Mouse (Mus musculus) heart, embryonic 11.5 days (tissue): ENCODE data around the gene Olfr325. TPM values are rescaled to one million over a fixed set of nuclear protein-coding genes. Genes with fewer than 3 reads are reported as not detected.

ENCODE experiments used
- ATAC-seq: fragments of 200-750 bp; cut with Nextera tagmentation; replicated peaks from 2 replicates; pipeline ENCODE4 v1.8.0; 2017; ENCODE audit warnings: moderate library complexity; ENCODE audit not compliant: insufficient number of reproducible peaks, low FRiP score, low TSS enrichment
- H3K27ac ChIP-seq: fragments of 300-500 bp; sonication (generic); 2 replicates; pipeline ENCODE4 v1.5.1; 2014; ENCODE audit warnings: mild to moderate bottlenecking, low read depth, low read length
- H3K27me3 ChIP-seq: fragments of 300-500 bp; sonication (generic); 2 replicates; pipeline ENCODE4 v1.6.1; 2014; ENCODE audit warnings: mild to moderate bottlenecking, low read length, mixed read lengths; ENCODE audit not compliant: control insufficient read depth, insufficient read depth
- H3K36me3 ChIP-seq: fragments of 300-500 bp; sonication (generic); 2 replicates; pipeline ENCODE4 v1.6.1; 2014; ENCODE audit warnings: mild to moderate bottlenecking, low read length, moderate library complexity, mixed read lengths; ENCODE audit not compliant: control insufficient read depth, insufficient read depth
- H3K4me1 ChIP-seq: fragments of 300-500 bp; sonication (generic); 2 replicates; pipeline ENCODE4 v1.6.1; 2014; ENCODE audit warnings: low read length; ENCODE audit not compliant: control insufficient read depth, insufficient read depth
- H3K4me2 ChIP-seq: fragments of 300-500 bp; sonication (generic); 2 replicates; pipeline ENCODE4 v1.6.1; 2014; ENCODE audit warnings: mild to moderate bottlenecking, moderate library complexity
- H3K4me3 ChIP-seq: fragments of 300-500 bp; sonication (generic); 2 replicates; pipeline ENCODE4 v1.5.1; 2014; ENCODE audit warnings: low read depth, low read length
- H3K9ac ChIP-seq: fragments of 300-500 bp; sonication (generic); 2 replicates; pipeline ENCODE4 v1.6.1; 2014; ENCODE audit warnings: mild to moderate bottlenecking, low read depth, low read length, moderate library complexity
- H3K9me3 ChIP-seq: fragments of 300-500 bp; sonication (generic); replicated peaks from 2 replicates; pipeline ENCODE4 v1.6.1; 2016; ENCODE audit warnings: low read length; ENCODE audit not compliant: control insufficient read depth
- WGBS: fragments of 180-500 bp; shearing (Covaris S2); extraction: QIAGEN DNeasy Blood & Tissue Kit; methylation state at CpG from one replicate; pipeline ENCODE4 v1.1.7; 2014; ENCODE audit not compliant: insufficient replicate concordance; 5-methylcytosine and 5-hydroxymethylcytosine counted together
- polyA plus RNA-seq: library from polyadenylated mRNA; unstranded; fragments of >200 nt; fragmentation: Nextera tagmentation; extraction: Ambion mirVana; gene quantifications from 2 replicates; pipeline ENCODE4 v1.2.1, GENCODE M21; 2014

Olfr325 gene
- polyA plus RNA-seq, 1 experiment from 2014 or later = not detected

GRCm38 (mm10) chr11:58614526-58614925, 37.0 kb downstream of the Olfr325 start:
- H3K4me3 ChIP-seq = no peak overlapping the region
- no peak overlapping the region for H3K4me2 ChIP-seq
- H3K9ac ChIP-seq = no peak overlapping the region
- no peaks in the 10 kb centered on the region for H3K36me3 ChIP-seq
- no peaks in the 10 kb centered on the region; the same call in 1 of the 2 replicates for H3K27me3 ChIP-seq
- no peaks in the 10 kb centered on the region for H3K4me1 ChIP-seq
- ATAC-seq = no peak
- H3K27ac ChIP-seq = no peak overlapping the region
- no peaks in the 10 kb centered on the region for H3K9me3 ChIP-seq

- no peak within 1 kb of the TSS for H3K4me2 ChIP-seq
These were observed 38.4 kb downstream of the Olfr325 start, which contains the start of gene 2210407C18Rik for GRCm38 (mm10) chr11:58615975-58616374. 2210407C18Rik (minus strand) TSS chr11:58616075.

GRCm38 (mm10) chr11:58618369-58618768, 40.8 kb downstream of the Olfr325 start:
- no peaks in the 10 kb centered on the region for H3K27me3 ChIP-seq
- H3K9ac ChIP-seq = no peak overlapping the region
- no peaks in the 10 kb centered on the region for H3K9me3 ChIP-seq
- no peak overlapping the region for H3K4me2 ChIP-seq
- H3K27ac ChIP-seq = no peak overlapping the region
- ATAC-seq = no peak
- no peaks in the 10 kb centered on the region for H3K36me3 ChIP-seq
- H3K4me3 ChIP-seq = no peak overlapping the region
- H3K4me1 ChIP-seq = no peaks in the 10 kb centered on the region
- 46% methylated on average over 3 of the region's 3 CpGs for WGBS

More at GRCm38 (mm10) chr11:58615975-58616374, 38.4 kb downstream of the Olfr325 start, which contains the start of gene 2210407C18Rik:
- Histone ChIP-seq H3K36me3 (no peaks in the 10 kb centered on the region), H3K27me3 (no peaks in the 10 kb centered on the region; the same call in 1 of the 2 replicates), H3K9ac (no peak within 1 kb of the TSS), H3K4me3 (no peak within 1 kb of the TSS), H3K9me3 (no peaks in the 10 kb centered on the region), H3K27ac (no peak within 1 kb of the TSS), H3K4me1 (no peaks in the 10 kb centered on the region)
- 77% methylated on average over 4 of the region's 4 CpGs for WGBS
- ATAC-seq = no peak

GRCm38 (mm10) chr11:58618793-58619192, 41.3 kb downstream of the Olfr325 start:
- no peak for ATAC-seq
- no peaks in the 10 kb centered on the region for H3K9me3 ChIP-seq
- H3K9ac ChIP-seq = no peak overlapping the region
- H3K4me2 ChIP-seq = no peak overlapping the region
- no peak overlapping the region for H3K4me3 ChIP-seq
- no peaks in the 10 kb centered on the region for H3K4me1 ChIP-seq
- 77% methylated on average over 6 of the region's 6 CpGs for WGBS
- H3K36me3 ChIP-seq = no peaks in the 10 kb centered on the region
- no peaks in the 10 kb centered on the region for H3K27me3 ChIP-seq
- no peak overlapping the region for H3K27ac ChIP-seq

- H3K9me3 ChIP-seq = no peaks in the 10 kb centered on the region
- no peak overlapping the region for H3K9ac ChIP-seq
- no peak overlapping the region for H3K4me3 ChIP-seq
- no peaks in the 10 kb centered on the region for H3K4me1 ChIP-seq
- H3K36me3 ChIP-seq = no peaks in the 10 kb centered on the region
- ATAC-seq = no peak
- no peak overlapping the region for H3K4me2 ChIP-seq
- WGBS = 57% methylated on average over 4 of the region's 4 CpGs
- no peaks in the 10 kb centered on the region for H3K27me3 ChIP-seq
- no peak overlapping the region for H3K27ac ChIP-seq
These were observed 48.6 kb downstream of the Olfr325 start for GRCm38 (mm10) chr11:58626146-58626545.

- no peaks in the 10 kb centered on the region for H3K4me1 ChIP-seq
- WGBS = 73% methylated on average over 5 of the region's 5 CpGs
- no peaks in the 10 kb centered on the region for H3K27me3 ChIP-seq
- no peak within 1 kb of the TSS for H3K4me2 ChIP-seq
- no peak within 1 kb of the TSS for H3K27ac ChIP-seq
- no peaks in the 10 kb centered on the region for H3K36me3 ChIP-seq
- H3K9ac ChIP-seq = no peak within 1 kb of the TSS
- no peak within 1 kb of the TSS for H3K4me3 ChIP-seq
- ATAC-seq = no peak
- H3K9me3 ChIP-seq = no peaks in the 10 kb centered on the region
These were observed 52.9 kb downstream of the Olfr325 start, which contains the start of gene Olfr323 for GRCm38 (mm10) chr11:58630401-58630800. Olfr323 (minus strand) TSS chr11:58630501.

Other genes with a start within 250 kb of the Olfr325 start
- 31.2 and 33.8 TPM in 2 replicates for gene Zfp672, start 247.4 kb upstream of the Olfr325 start, polyA plus RNA-seq
- gene Sh3bp5l, start 247.0 kb upstream of the Olfr325 start, polyA plus RNA-seq = 17.5 and 17.7 TPM in 2 replicates
- not detected in 2 replicates for gene Lypd8, start 198.7 kb upstream of the Olfr325 start, polyA plus RNA-seq
- gene 1810065E05Rik, start 156.6 kb upstream of the Olfr325 start, polyA plus RNA-seq = not detected in 2 replicates
- not detected in 2 replicates for gene Gm12253, start 145.2 kb upstream of the Olfr325 start, polyA plus RNA-seq
- not detected in 2 replicates for gene Lypd9, start 124.8 kb upstream of the Olfr325 start, polyA plus RNA-seq
- gene Olfr30, start 115.5 kb upstream of the Olfr325 start, polyA plus RNA-seq = not detected in 2 replicates
- not detected in 2 replicates for gene Olfr332, start 85.2 kb upstream of the Olfr325 start, polyA plus RNA-seq
- gene Olfr331, start 75.2 kb upstream of the Olfr325 start, polyA plus RNA-seq = not detected in 2 replicates
- gene Olfr330, start 42.9 kb upstream of the Olfr325 start, polyA plus RNA-seq = not detected in 2 replicates
- gene Olfr329-ps, start 31.3 kb upstream of the Olfr325 start, polyA plus RNA-seq = not detected in 2 replicates
- gene Olfr328, start 22.1 kb upstream of the Olfr325 start, polyA plus RNA-seq = 0.09 TPM in 1 of 2 replicates, not detected in the other
- not detected in 2 replicates for gene Olfr224, start 7.2 kb upstream of the Olfr325 start, polyA plus RNA-seq
- not detected in 2 replicates for gene Olfr324, start 17.4 kb downstream of the Olfr325 start, polyA plus RNA-seq
- not detected in 2 replicates for gene 2210407C18Rik, start 38.3 kb downstream of the Olfr325 start, polyA plus RNA-seq
- not detected in 2 replicates for gene Olfr323, start 52.8 kb downstream of the Olfr325 start, polyA plus RNA-seq
- gene Trim58, start 62.7 kb downstream of the Olfr325 start, polyA plus RNA-seq = 0.74 and 1.6 TPM in 2 replicates
- not detected in 2 replicates for gene Olfr322, start 81.1 kb downstream of the Olfr325 start, polyA plus RNA-seq
- not detected in 2 replicates for gene Olfr320, start 103.4 kb downstream of the Olfr325 start, polyA plus RNA-seq
- not detected in 2 replicates for gene Olfr319, start 121.4 kb downstream of the Olfr325 start, polyA plus RNA-seq
- gene Olfr318, start 146.3 kb downstream of the Olfr325 start, polyA plus RNA-seq = not detected in 2 replicates
- gene Olfr317, start 161.5 kb downstream of the Olfr325 start, polyA plus RNA-seq = not detected in 2 replicates
- not detected in 2 replicates for gene Olfr316, start 175.0 kb downstream of the Olfr325 start, polyA plus RNA-seq
- not detected in 2 replicates for gene Olfr315, start 195.5 kb downstream of the Olfr325 start, polyA plus RNA-seq
- not detected in 2 replicates for gene Olfr314, start 205.2 kb downstream of the Olfr325 start, polyA plus RNA-seq
- gene Fam183b, start 224.2 kb downstream of the Olfr325 start, polyA plus RNA-seq = 0.52 and 0.58 TPM in 2 replicates
- not detected in 2 replicates for gene Olfr313, start 237.3 kb downstream of the Olfr325 start, polyA plus RNA-seq